Mouse (Mus musculus) ES-E14 (cell line): ENCODE results near the gene Nr4a1. TPM values are rescaled to one million over a fixed set of nuclear protein-coding genes. Genes with fewer than 3 reads are reported as not detected.

Experiments
- DNase-seq: peaks from one replicate; pipeline ENCODE4 v3.0.0-alpha.2; 2013; ENCODE audit warnings: low read depth, low spot score
- H3K27ac ChIP-seq: 2 replicates; pipeline ENCODE4 v1.5.1; 2012; ENCODE audit warnings: low read depth, mild to moderate bottlenecking, low read length, moderate library complexity, mixed read lengths; ENCODE audit not compliant: poor library complexity, insufficient read depth, severe bottlenecking
- H3K36me3 ChIP-seq: 2 replicates; pipeline ENCODE4 v1.6.1; 2012; ENCODE audit warnings: mild to moderate bottlenecking, low read length, moderate library complexity, mixed read lengths; ENCODE audit not compliant: control insufficient read depth, poor library complexity, insufficient read depth, severe bottlenecking
- H3K4me1 ChIP-seq, 2 experiments: fragments of 150-350 bp in 1 of 2; sonication (generic) in 1 of 2; 2 replicates each; pipeline ENCODE4 v1.6.1; 2012; ENCODE audit warnings: low read length in 2 of 2, mild to moderate bottlenecking in 1 of 2, mixed read lengths in 1 of 2; ENCODE audit not compliant: control insufficient read depth in 2 of 2, insufficient read depth in 2 of 2, poor library complexity in 1 of 2
- H3K4me3 ChIP-seq, 2 experiments: fragments of 150-350 bp in 1 of 2; sonication (generic) in 1 of 2; 2 replicates each; pipeline ENCODE4 v1.5.1; 2012; ENCODE audit warnings: low read length in 2 of 2, low read depth in 1 of 2, mild to moderate bottlenecking in 1 of 2, mixed read lengths in 1 of 2; ENCODE audit not compliant: insufficient read depth in 1 of 2, poor library complexity in 1 of 2, severe bottlenecking in 1 of 2
- H3K9ac ChIP-seq: 2 replicates; pipeline ENCODE4 v1.6.1; 2012; ENCODE audit warnings: low read depth, mild to moderate bottlenecking, low read length, mixed read lengths; ENCODE audit not compliant: poor library complexity, insufficient read depth, severe bottlenecking
- H3K9me3 ChIP-seq: fragments of 150-350 bp; sonication (generic); 2 replicates; pipeline ENCODE4 v1.6.1; 2012; ENCODE audit warnings: low read depth, mild to moderate bottlenecking, low read length; ENCODE audit not compliant: control insufficient read depth, insufficient read depth
- CHD2 ChIP-seq: IDR thresholded peaks from 2 replicates; pipeline ENCODE4 v1.6.1; 2014; ENCODE audit warnings: mild to moderate bottlenecking, low read depth, low read length, inconsistent platforms
- HCFC1 ChIP-seq: IDR thresholded peaks from 2 replicates; pipeline ENCODE4 v1.6.1; 2012; ENCODE audit warnings: low read length, inconsistent platforms, borderline replicate concordance; ENCODE audit not compliant: insufficient read depth
- MAFK ChIP-seq: IDR thresholded peaks from 2 replicates; pipeline ENCODE4 v1.6.1; 2014; ENCODE audit warnings: mild to moderate bottlenecking, low read depth, low read length, inconsistent platforms; ENCODE audit not compliant: insufficient read depth
- ZC3H11A ChIP-seq: IDR thresholded peaks from 2 replicates; pipeline ENCODE4 v1.6.1; 2012; ENCODE audit warnings: low read depth, mild to moderate bottlenecking, inconsistent platforms, low read length, borderline replicate concordance
- ZNF384 ChIP-seq: IDR thresholded peaks from 2 replicates; pipeline ENCODE4 v1.6.1; 2012; ENCODE audit warnings: low read depth, low read length, inconsistent platforms
- in situ Hi-C, 2 experiments: fragments of 600-800 bp; cut with MboI; formaldehyde crosslinking; loops; one replicate each; pipeline ENCODE4 v1.15.1; 2025; ENCODE audit warnings: low sequenced_read_pairs in 2 of 2, inconsistent platforms in 1 of 2; ENCODE audit not compliant: unreplicated experiment in 2 of 2
- total RNA-seq: library from RNA; depleted of rRNA; stranded (reverse); fragments of 300-350 nt; gene quantifications from 2 replicates; pipeline ENCODE4 v1.2.3, GENCODE M21; 2012

The Nr4a1 gene
- total RNA-seq, 1 experiment, result 12.1 TPM

DNA sequence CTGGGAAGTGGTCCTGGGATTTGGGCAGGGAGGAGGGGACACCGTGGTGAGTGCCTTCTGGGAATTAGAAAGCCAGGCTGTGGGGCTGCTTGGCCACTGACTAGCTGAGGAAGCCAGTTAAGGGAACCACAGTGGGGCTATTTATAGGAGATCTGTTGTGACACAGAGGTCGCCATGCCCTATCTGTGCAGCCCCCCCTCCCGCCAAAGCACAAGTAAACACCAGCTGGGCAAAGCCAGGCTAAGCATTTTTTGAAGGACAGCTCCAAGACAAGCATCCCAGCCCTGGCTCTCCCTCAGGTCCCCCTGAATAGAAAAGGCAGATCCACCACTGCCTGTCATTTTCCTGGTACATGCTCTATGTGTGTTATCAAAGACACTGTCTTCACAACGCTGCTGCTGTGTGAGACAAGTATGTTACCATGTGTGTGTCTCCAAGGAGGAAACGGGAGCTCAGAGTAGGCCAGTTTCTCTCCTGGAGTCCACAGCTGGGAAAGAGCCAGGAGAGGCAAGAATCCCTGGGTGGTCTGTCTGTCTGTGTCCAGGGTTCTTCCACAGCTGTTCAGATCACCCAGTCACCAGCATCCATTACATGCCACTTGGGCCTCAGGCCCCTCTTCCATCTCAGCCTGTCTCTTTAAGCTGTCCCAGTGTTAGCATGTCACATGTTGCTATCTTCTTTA, 5.9 kb upstream of the Nr4a1 start:
- DNase-seq, result no peak
- Histone ChIP-seq H3K4me1 (peaks cover 0 to 4% of the 10 kb centered on the region in 2 experiments; a peak in 1 of 4 replicates), H3K27ac (no peak overlapping the region), H3K36me3 (no peaks in the 10 kb centered on the region), H3K4me3 (no peak overlapping the region), H3K9me3 (no peaks in the 10 kb centered on the region), H3K9ac (no peak overlapping the region)
- in situ Hi-C loops, result no loop called here
- TF ChIP-seq ZNF384 (no peak), MAFK (no peak), HCFC1 (no peak), ZC3H11A (no peak), CHD2 (no peak)

DNA sequence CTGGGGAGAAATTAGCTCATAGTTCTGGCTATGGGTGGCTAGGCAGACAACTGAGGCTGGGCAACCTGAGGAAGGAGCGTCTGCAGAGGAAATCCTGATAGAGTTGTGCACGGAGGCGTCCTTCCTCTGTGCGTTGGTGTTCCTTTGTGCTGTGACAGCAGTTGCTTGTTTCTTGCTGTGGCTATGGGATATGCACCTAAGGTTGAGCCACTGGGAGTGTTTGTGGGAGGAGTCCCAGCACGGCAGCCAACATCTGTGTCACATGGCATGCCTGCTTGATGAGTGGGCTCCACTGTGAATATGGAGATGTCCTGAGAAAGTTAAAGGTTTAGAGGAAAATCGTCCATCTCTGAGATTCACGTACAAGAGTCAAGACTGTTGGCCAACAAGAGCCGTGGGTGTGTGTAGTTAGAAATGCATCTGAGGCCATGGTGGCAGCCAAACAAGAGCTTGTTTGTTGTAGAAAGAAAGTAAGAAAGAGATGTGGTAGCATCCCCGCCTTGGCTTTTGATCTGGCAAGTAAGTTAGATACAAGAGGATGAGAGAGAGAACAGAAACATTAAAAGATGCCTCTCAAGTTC, 3.8 kb upstream of the Nr4a1 start:
- H3K4me1 ChIP-seq, result peaks cover 0 to 10% of the 10 kb centered on the region in 2 experiments; a peak in 1 of 4 replicates
- in situ Hi-C loops, result no loop called here
- no peak for TF ChIP-seq MAFK
- no peak for TF ChIP-seq ZC3H11A
- TF ChIP-seq ZNF384, result no peak
- TF ChIP-seq CHD2, result no peak
- TF ChIP-seq HCFC1, result no peak
- H3K9me3 ChIP-seq, result no peaks in the 10 kb centered on the region
- no peak overlapping the region for H3K4me3 ChIP-seq
- H3K27ac ChIP-seq, result no peak overlapping the region
- DNase-seq, result no peak
- H3K9ac ChIP-seq, result no peak overlapping the region
- H3K36me3 ChIP-seq, result no peaks in the 10 kb centered on the region

DNA sequence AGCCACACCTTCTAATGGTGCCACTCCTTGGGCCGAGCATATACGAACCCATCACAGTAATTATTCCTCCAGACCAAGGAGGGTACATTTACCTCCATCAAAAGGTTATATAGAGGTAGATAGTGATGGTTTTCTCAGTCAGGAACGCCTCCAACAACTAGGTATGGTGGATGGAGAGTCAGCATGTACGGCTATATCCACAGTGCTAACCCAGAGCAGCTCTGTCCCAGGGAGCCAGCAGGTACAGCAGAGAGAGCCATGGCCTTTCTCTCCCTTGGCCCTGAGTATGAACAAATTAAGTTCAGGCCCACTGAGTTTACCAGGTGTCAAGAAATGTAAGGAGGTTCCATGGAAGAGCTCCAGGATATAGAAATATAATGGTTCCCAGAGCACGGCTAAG, 2.1 kb upstream of the Nr4a1 start:
- in situ Hi-C loops, result no loop called here
- H3K27ac ChIP-seq, result no peak overlapping the region
- H3K9ac ChIP-seq, result no peak overlapping the region
- peaks cover 0 to 20% of the 10 kb centered on the region in 2 experiments for H3K4me1 ChIP-seq
- TF ChIP-seq ZC3H11A (no peak), ZNF384 (no peak), MAFK (no peak), HCFC1 (no peak), CHD2 (no peak)
- no peak for DNase-seq
- no peaks in the 10 kb centered on the region for H3K9me3 ChIP-seq
- H3K36me3 ChIP-seq, result no peaks in the 10 kb centered on the region
- no peak overlapping the region for H3K4me3 ChIP-seq

DNA sequence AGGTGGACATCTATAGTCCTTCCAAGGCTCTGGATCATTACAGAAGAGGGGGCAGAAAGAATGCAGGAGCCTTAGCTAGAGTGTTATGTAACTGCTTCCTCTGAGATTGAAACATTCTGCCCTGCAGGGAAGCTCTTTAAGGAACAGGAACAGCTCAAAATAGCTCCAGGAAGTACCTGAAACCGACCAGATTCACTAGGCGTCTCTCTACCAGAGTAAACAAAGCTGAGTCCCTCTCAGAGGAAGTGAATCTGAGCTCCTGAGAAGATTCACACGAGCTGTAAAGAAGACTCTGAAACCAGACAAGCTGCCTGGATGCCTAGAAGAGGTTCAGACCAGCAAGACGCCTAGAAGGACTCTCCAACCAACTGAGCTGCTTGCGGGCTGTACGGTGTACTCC, 1.5 kb upstream of the Nr4a1 start:
- H3K36me3 ChIP-seq, result no peaks in the 10 kb centered on the region
- no peak overlapping the region for H3K27ac ChIP-seq
- H3K9me3 ChIP-seq, result no peaks in the 10 kb centered on the region
- TF ChIP-seq MAFK (no peak), ZC3H11A (no peak), ZNF384 (no peak), HCFC1 (no peak), CHD2 (no peak)
- no peak overlapping the region for H3K4me3 ChIP-seq
- in situ Hi-C loops, result no loop called here
- no peak for DNase-seq
- peaks cover 0 to 22% of the 10 kb centered on the region in 2 experiments for H3K4me1 ChIP-seq
- H3K9ac ChIP-seq, result no peak overlapping the region
